Mouse (Mus musculus) macrophage (primary cell): ENCODE measurements around the gene Ankrd13b. TPM values are rescaled to one million over a fixed set of nuclear protein-coding genes. Genes with fewer than 3 reads are reported as not detected.
"Not testable (repeated sequence)": the region's sequence is repeated elsewhere in the genome, so short reads cannot be mapped to it uniquely, and the experiment has no call there.

ENCODE experiments used
- H3K27ac ChIP-seq: fragments of 350-480 bp; formaldehyde crosslinking; 2 replicates; pipeline ENCODE4 v1.9.0; 2021
- H3K36me3 ChIP-seq: fragments of 350-480 bp; formaldehyde crosslinking; 2 replicates; pipeline ENCODE4 v1.9.0; 2021; ENCODE audit errors: inconsistent target
- H3K4me3 ChIP-seq: fragments of 350-480 bp; formaldehyde crosslinking; 2 replicates; pipeline ENCODE4 v1.9.0; 2021; ENCODE audit errors: inconsistent target
- H3K79me2 ChIP-seq: fragments of 350-480 bp; formaldehyde crosslinking; 2 replicates; pipeline ENCODE4 v1.9.0; 2021; ENCODE audit errors: inconsistent target
- WGBS: methylation state at CpG from one replicate; pipeline ENCODE4 v1.1.7; 2026; ENCODE audit warnings: inconsistent platforms; ENCODE audit not compliant: missing documents; 5-methylcytosine and 5-hydroxymethylcytosine counted together
- polyA plus RNA-seq: library from polyadenylated mRNA; stranded (reverse); fragments of 250-400 nt; gene quantifications from 3 replicates; pipeline ENCODE4 v1.2.4, GENCODE M21; 2018; ENCODE audit warnings: inconsistent platforms
- total RNA-seq, 78 experiments: library from RNA; depleted of rRNA; stranded (reverse); fragments of 250-400 nt; gene quantifications; 1 replicate in 9 of 78; 2 replicates in 24 of 78; 3 replicates in 43 of 78; 4 replicates in 2 of 78; pipeline ENCODE4 v1.2.4; 2018; ENCODE audit warnings: inconsistent platforms in 56 of 78

The Ankrd13b gene
- total RNA-seq (2018; cell fraction: chromatin; rRNA removed) = 10 to 100 TPM in 7 of 26 experiments, 1 to 10 TPM in 16, under 1 TPM in 3; 0.55 to 28.5 (median 5.6) TPM
- total RNA-seq (2018; cell fraction: cytosol; rRNA removed) = 1 to 10 TPM in 13 of 26 experiments, under 1 TPM in 13; 0.28 to 4.0 (median 1.6) TPM
- 10 to 100 TPM in 4 of 26 experiments, 1 to 10 TPM in 12, under 1 TPM in 9, not detected in 1; 0.26 to 14.8 (median 5.2) TPM for total RNA-seq (2018; cell fraction: nucleus; rRNA removed)
- polyA plus RNA-seq = 2.8 to 4.3 TPM (median 3.3 TPM) in 3 replicates

DNA sequence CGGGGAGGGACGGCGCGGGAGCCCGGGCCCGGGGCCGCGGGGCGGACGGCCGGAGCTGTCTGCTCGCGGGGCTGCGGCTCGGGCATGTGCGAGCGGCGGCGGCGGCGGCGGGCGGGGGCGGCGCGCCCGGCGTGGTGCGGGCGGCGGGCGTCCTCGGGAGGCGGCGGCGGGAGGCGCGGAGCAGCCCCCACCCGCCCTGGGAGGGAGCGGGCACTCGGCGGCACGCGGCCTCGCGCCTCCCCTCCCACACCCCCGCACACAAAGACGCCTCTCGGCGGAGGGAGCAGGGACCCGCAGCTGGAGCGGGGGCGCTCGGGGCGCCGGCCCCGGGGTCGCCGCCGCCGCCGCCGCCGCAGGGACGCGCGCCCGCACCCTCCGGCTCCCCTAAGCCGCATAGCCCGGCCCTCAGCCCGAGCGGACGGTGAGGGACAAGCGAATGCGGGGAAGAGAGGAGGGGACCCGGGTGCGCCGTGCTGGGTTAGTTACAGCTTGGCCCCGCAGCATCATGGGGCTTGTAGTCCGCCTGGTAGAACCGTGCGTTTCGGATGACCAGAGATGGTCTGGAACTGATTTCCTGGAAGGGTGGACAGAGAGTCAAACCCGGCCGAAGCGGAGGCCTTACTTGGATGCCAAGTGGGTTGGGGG is at the start of gene Ankrd13b:
Ankrd13b (minus strand) TSS at position 88 of the 645 bp plus-strand sequence.
- H3K36me3 ChIP-seq = no peaks in the 10 kb centered on the region
- H3K79me2 ChIP-seq = peaks cover 19% of the 10 kb centered on the region
- H3K4me3 ChIP-seq = peak within 1 kb of the TSS; percentile 21; the same call in 1 of the 2 replicates
- 1% methylated on average over 38 of the region's 87 CpGs for WGBS
- no peak within 1 kb of the TSS for H3K27ac ChIP-seq

DNA sequence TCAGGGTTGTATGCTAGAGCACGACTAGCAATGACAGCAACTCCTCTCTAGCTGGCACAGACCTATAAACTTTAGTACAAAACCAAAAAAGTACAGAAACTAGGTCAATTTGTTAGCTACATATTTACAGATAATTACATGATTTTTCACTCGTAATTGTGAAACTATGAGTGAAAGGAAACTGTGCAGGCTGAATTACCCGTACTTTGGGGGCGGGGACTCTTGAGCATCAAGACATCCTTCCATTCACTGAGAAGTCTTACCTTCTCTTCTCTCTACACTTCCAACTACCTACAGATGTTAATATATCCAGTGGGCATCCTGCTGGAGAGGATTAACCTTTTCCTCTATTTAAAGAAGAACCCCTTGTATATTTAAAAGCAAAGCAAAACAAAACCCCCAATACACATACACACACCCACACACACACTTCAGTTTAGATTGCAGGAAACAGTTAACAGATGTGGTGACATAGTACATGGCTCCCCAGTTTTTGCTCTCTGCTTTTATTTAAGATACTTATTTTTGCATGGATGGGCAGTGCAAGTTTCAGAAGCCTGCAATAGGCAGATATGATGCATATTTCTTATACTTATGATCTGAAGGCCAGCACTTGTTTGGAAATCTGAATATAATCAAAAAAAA is 42.8 kb upstream of the Ankrd13b start:
- WGBS = 68% methylated on average over 4 of the region's 4 CpGs

DNA sequence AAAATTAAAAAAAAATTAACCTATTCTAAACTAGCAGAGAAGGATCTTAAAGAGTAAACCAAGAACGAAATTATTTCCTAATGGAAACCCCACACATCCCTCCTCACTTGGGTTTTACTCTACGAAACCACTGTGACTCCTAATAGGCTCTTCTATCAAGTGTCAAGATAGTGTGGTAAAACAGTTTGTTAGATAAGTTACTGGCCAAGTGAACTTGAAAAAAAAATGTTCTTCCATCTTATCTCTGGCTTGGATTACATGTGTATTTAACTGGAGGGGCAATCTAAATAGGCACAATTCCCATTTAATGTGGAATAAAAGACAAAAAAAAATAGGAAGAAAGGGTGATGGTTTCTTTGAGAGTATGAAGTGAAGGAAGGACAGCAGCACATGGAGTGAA is 41.4 kb upstream of the Ankrd13b start:
- Histone ChIP-seq H3K4me3 (no peak overlapping the region), H3K79me2 (no peaks in the 10 kb centered on the region), H3K36me3 (peaks cover 9% of the 10 kb centered on the region; the same call in 1 of the 2 replicates), H3K27ac (no peak overlapping the region)
- WGBS = 100% methylated on average over 2 of the region's 2 CpGs

More for the DNA sequence above, 42.8 kb upstream of the Ankrd13b start:
- Histone ChIP-seq H3K79me2 (no peaks in the 10 kb centered on the region), H3K36me3 (peaks cover 23% of the 10 kb centered on the region), H3K4me3 (no peak overlapping the region), H3K27ac (no peak overlapping the region)

DNA sequence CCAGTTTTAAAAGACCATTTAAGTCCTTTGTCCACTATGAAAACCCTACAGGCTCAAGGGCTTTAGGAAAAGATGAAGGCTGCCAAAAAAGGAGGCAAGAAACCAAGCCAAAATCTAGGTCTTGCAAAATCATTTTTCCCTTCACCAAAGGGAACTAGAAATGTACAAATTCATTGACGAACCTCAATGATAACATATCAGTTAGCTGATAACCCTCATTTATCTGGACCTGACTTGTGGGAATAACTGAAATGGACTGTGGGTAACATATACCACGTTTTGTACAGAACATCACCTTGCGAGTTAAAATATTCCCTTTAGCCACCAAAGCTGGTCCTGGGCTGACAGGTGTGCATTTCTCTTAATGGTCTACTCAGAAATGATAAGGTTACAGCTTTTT is 40.2 kb upstream of the Ankrd13b start:
- no peaks in the 10 kb centered on the region for H3K79me2 ChIP-seq
- H3K36me3 ChIP-seq = no peaks in the 10 kb centered on the region

DNA sequence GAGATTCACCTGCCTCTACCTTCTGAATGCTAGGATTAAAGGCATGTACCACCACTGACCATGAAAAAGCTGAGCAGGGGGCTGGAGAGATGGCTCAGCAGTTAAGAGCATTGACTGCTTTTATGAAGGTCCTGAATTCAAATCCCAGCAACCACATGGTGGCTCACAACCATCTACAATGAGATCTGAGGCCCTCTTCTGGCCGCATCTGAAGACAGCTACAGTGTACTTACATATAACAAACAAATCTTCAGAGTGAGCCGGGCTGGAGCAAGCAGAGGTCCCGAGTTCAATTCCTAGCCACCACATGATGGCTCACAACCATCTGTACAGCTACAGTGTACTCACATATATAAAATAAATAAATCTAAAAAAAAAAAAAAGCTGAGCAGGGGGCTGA is 38.9 kb upstream of the Ankrd13b start:
- not testable (repeated sequence) for H3K27ac ChIP-seq, H3K36me3 ChIP-seq, H3K79me2 ChIP-seq, H3K4me3 ChIP-seq
- WGBS = 93% methylated on average over 3 of the region's 3 CpGs

More for the DNA sequence above, 40.2 kb upstream of the Ankrd13b start:
- Histone ChIP-seq H3K4me3 (no peak overlapping the region), H3K27ac (no peak overlapping the region)
- 89% methylated on average over 3 of the region's 3 CpGs for WGBS

DNA sequence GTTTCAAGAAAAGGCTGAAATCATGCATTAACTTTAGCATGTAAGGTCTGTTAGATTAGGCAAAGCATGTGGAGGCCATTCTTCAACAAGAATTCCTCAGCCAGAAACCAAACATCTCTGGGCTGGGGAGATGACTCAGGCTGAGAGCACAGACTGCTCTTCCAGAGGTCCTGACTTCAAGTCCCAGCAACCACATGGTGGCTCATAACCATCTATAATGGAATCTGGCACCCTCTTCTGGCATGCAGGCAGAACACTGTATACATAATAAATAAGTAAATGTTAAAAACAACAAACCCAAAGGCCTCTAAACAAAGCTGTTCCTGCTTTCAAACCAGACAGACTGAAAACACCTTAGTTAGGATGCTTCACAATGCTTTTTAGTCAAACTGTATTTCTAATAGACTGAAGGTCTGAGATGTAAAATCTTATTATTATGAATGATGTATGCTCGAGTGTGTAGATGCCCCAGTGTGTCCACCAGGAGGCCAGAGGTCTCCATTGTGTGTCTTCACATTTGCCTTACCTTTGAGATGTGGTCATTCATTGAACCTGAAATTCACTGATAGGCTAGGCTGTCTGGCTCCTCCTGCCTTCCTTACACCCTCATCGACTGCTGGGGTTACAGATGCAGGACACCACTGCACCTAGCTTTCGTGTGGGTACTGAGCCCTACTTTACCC is 36.5 kb upstream of the Ankrd13b start:
- Histone ChIP-seq H3K36me3 (no peaks in the 10 kb centered on the region), H3K79me2 (no peaks in the 10 kb centered on the region), H3K27ac (no peak overlapping the region), H3K4me3 (no peak overlapping the region)
- WGBS = 100% methylated on average over 3 of the region's 3 CpGs

DNA sequence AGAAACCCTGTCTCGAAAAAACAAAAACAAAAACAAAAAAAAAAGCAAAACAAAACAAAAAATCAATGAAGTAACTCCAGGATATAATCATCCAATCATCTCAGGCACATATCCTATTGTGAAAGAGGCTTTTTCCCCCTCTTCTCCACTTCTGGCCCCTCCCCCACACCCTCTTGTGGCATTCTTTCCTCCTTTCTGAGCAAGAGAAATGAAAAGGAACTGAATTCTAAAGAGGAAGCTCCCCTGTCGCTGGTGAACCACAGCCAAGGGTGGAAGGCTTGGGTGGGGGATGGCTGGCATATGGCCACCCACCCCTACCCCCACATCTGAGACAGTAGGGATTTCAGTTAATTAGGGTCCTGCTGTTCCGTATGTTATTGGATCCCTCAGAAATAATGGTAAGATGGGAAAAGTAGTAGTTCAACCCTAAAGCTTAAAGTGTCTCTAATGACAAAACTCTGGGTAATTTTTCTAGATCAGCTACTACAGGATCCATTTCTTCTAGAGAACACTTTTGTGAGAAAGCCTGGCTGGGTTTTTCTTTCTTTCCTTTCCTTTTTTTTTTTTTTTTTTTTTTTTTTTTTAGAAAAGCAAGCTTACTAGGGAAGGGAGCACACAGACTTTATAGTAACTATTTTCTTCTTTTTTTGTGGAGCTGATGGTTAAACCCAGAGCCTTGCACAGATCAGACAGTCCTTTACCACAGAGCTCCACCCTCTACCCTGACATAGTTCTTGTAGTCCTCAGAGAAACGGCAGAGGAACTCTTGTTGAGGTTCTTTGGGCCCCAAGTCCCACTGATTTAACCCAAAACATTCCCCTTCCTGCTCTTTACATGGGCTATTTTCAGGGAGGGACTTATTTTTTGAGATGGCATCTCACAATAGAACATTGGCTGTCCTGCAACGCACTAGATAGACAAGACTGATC is 31.4 kb upstream of the Ankrd13b start:
- H3K27ac ChIP-seq = peak overlapping the region; percentile 67
- H3K4me3 ChIP-seq = no peak overlapping the region
- peaks cover 5% of the 10 kb centered on the region; the same call in 1 of the 2 replicates for H3K79me2 ChIP-seq
- no peaks in the 10 kb centered on the region for H3K36me3 ChIP-seq
- WGBS = 16% methylated on average over 5 of the region's 5 CpGs

DNA sequence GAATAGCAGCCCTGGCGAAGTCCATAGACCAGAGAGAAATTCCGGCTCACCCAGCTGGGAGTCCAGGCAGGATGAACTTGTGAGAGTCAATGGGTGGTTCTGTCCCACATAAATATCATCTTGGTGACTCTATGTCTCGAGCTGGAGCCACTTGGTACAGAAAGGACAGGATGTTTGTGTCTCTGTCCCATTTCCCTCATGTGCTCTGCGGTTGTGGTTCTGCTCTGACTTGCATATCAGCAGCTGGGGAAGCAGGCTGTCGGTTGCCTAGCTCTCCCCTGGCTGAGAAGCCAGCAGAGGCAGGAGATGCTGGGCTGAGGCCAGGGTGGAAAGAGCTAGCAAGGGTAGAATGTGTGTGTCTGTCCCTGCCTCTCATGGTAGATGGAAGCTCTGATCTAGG is 29.6 kb upstream of the Ankrd13b start, which contains the start of gene Gm10392:
Gm10392 (minus strand) TSS at position 156 of the 400 bp plus-strand sequence.
- H3K4me3 ChIP-seq = no peak within 1 kb of the TSS
- H3K27ac ChIP-seq = peak within 1 kb of the TSS; percentile 67

DNA sequence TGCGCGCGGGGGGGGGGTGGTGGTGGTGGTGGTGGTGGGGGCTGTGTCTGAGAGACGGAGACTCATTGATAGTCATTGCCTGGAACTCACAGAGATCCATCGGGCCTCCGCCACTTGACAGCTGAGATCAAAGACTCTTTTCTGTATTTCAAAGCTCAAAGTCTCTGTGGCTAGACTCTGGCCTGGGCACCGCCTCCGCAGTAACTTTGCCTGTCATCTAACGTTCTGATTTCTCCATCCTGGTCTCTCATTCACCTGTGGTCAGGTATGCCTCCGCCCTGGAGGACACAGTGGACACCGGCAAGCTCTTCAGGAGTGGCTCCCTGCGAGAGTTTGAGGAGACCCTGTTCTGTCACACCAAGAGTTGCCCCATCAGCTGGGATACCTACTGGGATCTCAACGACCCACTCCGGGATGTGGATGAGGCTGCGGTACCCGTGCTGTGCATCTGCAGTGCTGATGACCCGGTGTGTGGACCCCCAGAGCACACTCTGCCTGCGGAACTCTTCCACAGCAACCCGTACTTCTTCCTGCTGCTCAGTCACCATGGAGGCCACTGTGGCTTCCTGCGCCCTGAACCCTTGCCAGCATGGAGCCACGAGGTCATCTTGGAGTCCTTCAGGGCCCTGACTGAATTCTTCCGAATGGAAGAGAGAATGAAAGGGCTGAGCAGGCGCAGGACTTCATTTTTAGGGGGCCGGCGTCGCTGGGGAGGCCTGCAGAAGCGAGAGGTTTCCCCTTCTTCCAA is 28.7 kb upstream of the Ankrd13b start:
- Histone ChIP-seq H3K79me2 (peaks cover 5% of the 10 kb centered on the region; the same call in 1 of the 2 replicates), H3K4me3 (no peak overlapping the region), H3K27ac (peak overlapping the region; percentile 67), H3K36me3 (no peaks in the 10 kb centered on the region)
- 47% methylated on average over 27 of the region's 27 CpGs for WGBS

More for the DNA sequence above, 29.6 kb upstream of the Ankrd13b start, which contains the start of gene Gm10392:
- WGBS = 5% methylated on average over 4 of the region's 5 CpGs
- no peaks in the 10 kb centered on the region for H3K36me3 ChIP-seq
- H3K79me2 ChIP-seq = peaks cover 5% of the 10 kb centered on the region; the same call in 1 of the 2 replicates

DNA sequence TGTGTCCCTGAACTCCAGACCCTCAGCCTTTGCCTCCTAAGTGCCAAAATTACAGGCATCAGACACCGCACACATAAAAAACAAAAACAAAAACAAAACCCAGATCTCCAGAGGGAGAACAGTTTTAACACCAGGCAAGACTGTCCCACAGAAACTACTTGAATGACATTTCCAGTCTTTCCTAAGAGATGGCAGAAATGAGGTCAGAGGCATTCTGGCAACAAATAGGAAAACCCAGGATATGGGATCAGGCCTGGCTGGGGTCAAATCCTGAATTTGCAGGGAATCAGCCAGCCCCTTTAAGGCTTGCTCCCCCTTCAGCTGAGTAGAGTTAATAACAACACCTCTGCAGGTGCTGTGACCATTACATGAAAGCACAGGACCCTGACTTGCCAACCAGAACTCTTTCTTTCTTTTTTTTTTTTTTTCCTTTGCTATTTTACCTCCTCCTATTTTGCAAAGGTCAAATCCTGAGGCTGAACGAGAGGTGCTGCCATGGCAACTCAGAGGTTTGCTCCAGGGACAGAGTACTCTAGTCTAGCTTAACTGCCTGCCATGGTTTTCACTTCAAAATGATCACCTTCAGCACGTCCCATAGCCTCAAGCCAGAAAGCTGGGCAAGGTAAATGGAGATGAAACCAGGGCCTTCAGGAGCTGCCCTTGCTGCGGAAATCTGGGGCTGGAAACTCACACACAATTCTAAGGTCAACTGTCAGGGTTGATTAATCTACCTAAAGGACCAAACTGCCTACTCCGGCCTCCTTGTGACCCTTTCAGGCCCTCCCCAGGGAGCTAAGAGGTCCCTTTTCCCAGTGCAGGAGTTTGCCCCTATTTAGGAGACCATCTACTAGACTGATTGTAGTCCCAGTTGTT is 27.3 kb upstream of the Ankrd13b start:
- Histone ChIP-seq H3K79me2 (peaks cover 5% of the 10 kb centered on the region; the same call in 1 of the 2 replicates), H3K36me3 (no peaks in the 10 kb centered on the region), H3K27ac (no peak overlapping the region), H3K4me3 (no peak overlapping the region)
- 85% methylated on average over 5 of the region's 5 CpGs for WGBS

DNA sequence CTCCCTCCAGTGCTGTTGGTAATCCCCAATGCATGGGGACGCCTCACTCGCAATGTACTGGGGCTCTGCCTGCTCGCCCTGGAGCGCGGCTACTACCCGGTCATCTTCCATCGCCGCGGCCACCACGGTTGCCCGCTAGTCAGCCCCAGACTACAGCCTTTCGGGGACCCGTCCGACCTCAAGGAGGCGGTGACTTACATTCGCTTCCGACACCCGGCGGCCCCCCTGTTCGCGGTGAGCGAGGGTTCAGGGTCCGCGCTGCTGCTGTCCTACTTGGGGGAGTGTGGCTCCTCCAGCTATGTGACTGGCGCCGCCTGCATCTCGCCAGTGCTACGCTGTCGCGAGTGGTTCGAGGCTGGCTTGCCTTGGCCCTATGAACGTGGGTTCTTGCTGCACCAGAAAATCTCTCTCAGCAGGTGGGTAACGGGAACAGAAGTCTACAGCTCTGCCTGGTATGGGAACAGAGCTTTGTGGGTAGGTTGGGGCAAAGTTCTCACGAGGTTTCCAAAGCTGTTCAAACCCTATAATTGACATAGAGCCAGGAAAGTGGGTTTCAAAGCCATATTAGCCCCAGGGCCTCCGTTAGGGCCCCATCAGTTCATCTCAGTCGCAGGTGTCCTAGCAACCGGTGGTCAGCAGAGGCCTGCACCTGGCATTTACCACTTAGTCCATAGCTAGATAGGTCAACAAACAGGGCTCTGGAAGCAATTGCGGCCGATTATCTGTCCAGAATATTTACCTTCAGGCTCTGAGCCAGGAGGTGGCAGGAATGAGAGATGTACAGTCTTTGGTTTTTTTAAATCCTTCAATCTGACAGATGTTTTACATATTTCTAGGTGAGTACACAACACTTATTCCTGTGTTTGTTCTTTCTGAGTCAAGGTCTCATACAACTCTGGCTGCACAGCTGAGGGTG is 26.4 kb upstream of the Ankrd13b start, which contains the start of gene Trp53i13:
Trp53i13 (minus strand) TSS at position 344 of the 916 bp plus-strand sequence.
- Histone ChIP-seq H3K79me2 (peaks cover 5% of the 10 kb centered on the region; the same call in 1 of the 2 replicates), H3K27ac (no peak within 1 kb of the TSS), H3K36me3 (no peaks in the 10 kb centered on the region), H3K4me3 (peak within 1 kb of the TSS; percentile 47)
- WGBS = 14% methylated on average over 38 of the region's 39 CpGs
